Mouse (Mus musculus) granulocyte monocyte progenitor cell, adult 5-6 weeks (primary cell): ENCODE results near the gene Ssxb5. TPM values are rescaled to one million over a fixed set of nuclear protein-coding genes. Genes with fewer than 3 reads are reported as not detected.
"Not testable (repeated sequence)": the region's sequence is repeated elsewhere in the genome, so short reads cannot be mapped to it uniquely, and the experiment has no call there.

Experiments
- ATAC-seq: replicated peaks from 2 replicates; pipeline ENCODE4 v1.8.0; 2016; ENCODE audit warnings: mild to moderate bottlenecking, moderate TSS enrichment, inconsistent platforms; ENCODE audit not compliant: poor library complexity, severe bottlenecking
- total RNA-seq, 2 experiments: library from RNA; stranded (forward) in 1 of 2; stranded (reverse) in 1 of 2; fragments of 200-712, 200-1000 nt in 1 of 2; fragments of >200 nt in 1 of 2; fragmentation: Nextera tagmentation in 1 of 2; gene quantifications; 2 replicates each; pipeline ENCODE4 v1.2.3; 2014 to 2017

Ssxb5 gene
- not detected in 2 replicates for total RNA-seq (2014; fragmentation: Nextera tagmentation)
- not detected in 2 replicates for total RNA-seq (2017)

GRCm38 (mm10) chrX:8803391-8803790, at the start of gene Ssxb5:
Gene Ssxb5 (plus strand): TSS chrX:8803691.
- not testable (repeated sequence) for ATAC-seq

- ATAC-seq, result no peak
These were observed 28.6 kb downstream of the Ssxb5 start for GRCm38 (mm10) chrX:8832043-8832442.

- no peak for ATAC-seq
These were observed 40.2 kb downstream of the Ssxb5 start, which contains the start of gene Gm6592 for GRCm38 (mm10) chrX:8843694-8844093. Gene Gm6592 (plus strand): TSS chrX:8843994.

- no peak for ATAC-seq
These were observed 49.0 kb downstream of the Ssxb5 start for GRCm38 (mm10) chrX:8852486-8852885.

Other genes with a start within 250 kb of the Ssxb5 start
- gene Ssxb3, start 211.9 kb upstream of the Ssxb5 start, total RNA-seq (2014; fragmentation: Nextera tagmentation), result not detected in 2 replicates
- not detected in 2 replicates for gene Ssxb3, start 211.9 kb upstream of the Ssxb5 start, total RNA-seq (2017)
- gene Ssxb8, start 112.8 kb upstream of the Ssxb5 start, total RNA-seq (2014; fragmentation: Nextera tagmentation), result not detected in 2 replicates
- not detected in 2 replicates for gene Ssxb8, start 112.8 kb upstream of the Ssxb5 start, total RNA-seq (2017)
- gene Ssx9, start 55.3 kb upstream of the Ssxb5 start, total RNA-seq (2014; fragmentation: Nextera tagmentation), result not detected in 2 replicates
- gene Ssx9, start 55.3 kb upstream of the Ssxb5 start, total RNA-seq (2017), result not detected in 2 replicates
- gene Gm6592, start 40.3 kb downstream of the Ssxb5 start, total RNA-seq (2014; fragmentation: Nextera tagmentation), result not detected in 2 replicates
- gene Gm6592, start 40.3 kb downstream of the Ssxb5 start, total RNA-seq (2017), result not detected in 2 replicates
- gene Gm5751, start 70.6 kb downstream of the Ssxb5 start, total RNA-seq (2014; fragmentation: Nextera tagmentation), result not detected in 2 replicates
- gene Gm5751, start 70.6 kb downstream of the Ssxb5 start, total RNA-seq (2017), result not detected in 2 replicates
- gene B630019K06Rik, start 88.7 kb downstream of the Ssxb5 start, total RNA-seq (2014; fragmentation: Nextera tagmentation), result 1.8 and 2.1 TPM in 2 replicates
- 0.26 and 0.39 TPM in 2 replicates for gene B630019K06Rik, start 88.7 kb downstream of the Ssxb5 start, total RNA-seq (2017)
- gene Fthl17b, start 159.3 kb downstream of the Ssxb5 start, total RNA-seq (2014; fragmentation: Nextera tagmentation), result not detected in 2 replicates
- gene Fthl17b, start 159.3 kb downstream of the Ssxb5 start, total RNA-seq (2017), result not detected in 2 replicates
- not detected in 2 replicates for gene Fthl17c, start 172.9 kb downstream of the Ssxb5 start, total RNA-seq (2014; fragmentation: Nextera tagmentation)
- gene Fthl17c, start 172.9 kb downstream of the Ssxb5 start, total RNA-seq (2017), result not detected in 2 replicates
- not detected in 2 replicates for gene Fthl17d, start 183.1 kb downstream of the Ssxb5 start, total RNA-seq (2014; fragmentation: Nextera tagmentation)
- not detected in 2 replicates for gene Fthl17d, start 183.1 kb downstream of the Ssxb5 start, total RNA-seq (2017)
- gene Fthl17e, start 229.8 kb downstream of the Ssxb5 start, total RNA-seq (2014; fragmentation: Nextera tagmentation), result not detected in 2 replicates
- gene Fthl17e, start 229.8 kb downstream of the Ssxb5 start, total RNA-seq (2017), result not detected in 2 replicates